Mouse (Mus musculus) T-cell, adult 2 months (primary cell): ENCODE measurements around the gene Nbeal2.

Experiments
- DNase-seq: peaks from one replicate; pipeline ENCODE4 v3.0.0; 2022; ENCODE audit warnings: low spot score

The Nbeal2 gene

GRCm38 (mm10) chr9:110582161-110582560, 71.8 kb downstream of the Nbeal2 start:
- no peak for DNase-seq
